Mouse (Mus musculus) G1E (cell line): ENCODE measurements around the gene Csf3.

ENCODE experiments used
- CTCF ChIP-seq: IDR thresholded peaks from 2 replicates; pipeline ENCODE4 v1.5.1; 2012; ENCODE audit warnings: low read depth, low read length, inconsistent platforms, mixed read lengths
- TAL1 ChIP-seq: conservative IDR thresholded peaks from 2 replicates; pipeline ENCODE4 v1.6.1; 2012; ENCODE audit warnings: low read depth, low read length, inconsistent platforms, mixed read lengths

DNA sequence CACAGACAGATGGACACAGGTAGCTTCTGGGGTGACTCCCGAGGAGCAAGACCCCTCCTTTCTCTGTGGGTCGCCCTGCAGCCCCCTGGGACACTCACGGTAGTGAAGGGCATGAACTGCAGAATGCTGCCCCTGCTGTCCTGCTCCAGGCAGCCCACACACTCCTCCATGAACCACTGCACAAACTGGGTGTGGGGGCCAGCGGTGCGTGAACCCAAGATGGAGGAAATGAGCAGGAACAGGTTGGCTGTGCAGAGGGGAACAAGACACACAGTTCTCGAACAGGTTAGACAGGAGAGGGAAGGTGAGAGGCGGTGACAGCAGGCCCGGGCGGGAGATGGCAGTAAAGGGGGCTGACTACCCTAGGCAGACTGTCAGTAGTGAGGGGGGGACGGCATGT is 4.0 kb downstream of the Csf3 start:
- TF ChIP-seq CTCF (no peak), TAL1 (no peak)
